Comparison of ENCODE assay signal across 7 mouse cellular contexts in genomic region chr19:22915868-22916642, GRCm38 (mm10).
DNase-seq lines count a peak whose midpoint lies in the region; ATAC-seq lines count a peak whose summit lies in the region.

No protein-coding gene starts in this region.

- no peaks in the 10 kb centered on the region for H3K36me3 ChIP-seq in embryonic facial prominence, embryonic 10.5 days (replicated peaks)
- H3K36me3 ChIP-seq in limb, embryonic 10.5 days, result no peaks in the 10 kb centered on the region
- H3K36me3 ChIP-seq in midbrain, embryonic 13.5 days, result no peaks in the 10 kb centered on the region

- no peak overlapping the region for H3K27ac ChIP-seq in embryonic facial prominence, embryonic 10.5 days (replicated peaks)
- H3K27ac ChIP-seq in limb, embryonic 10.5 days, result no peak overlapping the region
- H3K27ac ChIP-seq in midbrain, embryonic 13.5 days, result no peak overlapping the region

- 24% methylated on average over 16 of the region's 16 CpGs for WGBS in embryonic facial prominence, embryonic 10.5 days
- 23% methylated on average over 16 of the region's 16 CpGs for WGBS in limb, embryonic 10.5 days
- 22% methylated on average over 16 of the region's 16 CpGs for WGBS in midbrain, embryonic 13.5 days

- H3K27me3 ChIP-seq in embryonic facial prominence, embryonic 10.5 days (replicated peaks; ENCODE audit: low read depth, poor library complexity, severe bottlenecking), result no peaks in the 10 kb centered on the region
- H3K27me3 ChIP-seq in limb, embryonic 10.5 days (ENCODE audit: low read depth, poor library complexity, severe bottlenecking), result no peaks in the 10 kb centered on the region
- no peaks in the 10 kb centered on the region for H3K27me3 ChIP-seq in midbrain, embryonic 13.5 days

- no peaks in the 10 kb centered on the region for H3K9me3 ChIP-seq in embryonic facial prominence, embryonic 10.5 days
- no peaks in the 10 kb centered on the region for H3K9me3 ChIP-seq in limb, embryonic 10.5 days (replicated peaks)
- no peaks in the 10 kb centered on the region for H3K9me3 ChIP-seq in midbrain, embryonic 13.5 days

- peak overlapping the region; percentile 52 for H3K4me3 ChIP-seq in embryonic facial prominence, embryonic 10.5 days
- H3K4me3 ChIP-seq in limb, embryonic 10.5 days, result peak overlapping the region; percentile 43
- H3K4me3 ChIP-seq in midbrain, embryonic 13.5 days (replicated peaks), result peak overlapping the region; percentile 35

- H3K9ac ChIP-seq in midbrain, embryonic 13.5 days (replicated peaks), result peak overlapping the region; percentile 54; the same call in 1 of the 2 replicates

- H3K4me1 ChIP-seq in embryonic facial prominence, embryonic 10.5 days, result peaks cover 12% of the 10 kb centered on the region
- H3K4me1 ChIP-seq in limb, embryonic 10.5 days, result peaks cover 7% of the 10 kb centered on the region; the same call in 1 of the 2 replicates
- H3K4me1 ChIP-seq in midbrain, embryonic 13.5 days (replicated peaks), result 0 out of 2 replicates have a peak, but pooled peaks cover 6% of the 10 kb centered on the region

- peak; percentile 88 for DNase-seq in adrenal gland, postnatal 10 days
- DNase-seq in embryonic facial prominence, embryonic 10.5 days (ENCODE audit: low spot score), result peak; percentile 82
- peak; percentile 88 to 93 for DNase-seq in heart, adult 18-20 months
- peak; percentile 88 for DNase-seq in kidney, adult 18-20 months
- peak; percentile 81 for DNase-seq in limb, embryonic 10.5 days (ENCODE audit: low spot score)
- DNase-seq in spleen, adult 12 weeks (ENCODE audit: low spot score), result peak; percentile 3

- ATAC-seq in midbrain, embryonic 13.5 days, result peak; percentile 70

- peak overlapping the region; percentile 61 for H3K4me2 ChIP-seq in midbrain, embryonic 13.5 days (replicated peaks)

Comparison
In these comparisons a context has a peak if more than half of its experiments do, and no peak if none do; other contexts are left out.
1. DNase-seq: peak in every context shown above with its lines; median percentile 90 in heart, adult 18-20 months; 88 in adrenal gland, postnatal 10 days; 88 in kidney, adult 18-20 months; 82 in embryonic facial prominence, embryonic 10.5 days; 81 in limb, embryonic 10.5 days; 3 in spleen, adult 12 weeks.